Mouse (Mus musculus) hindbrain, embryonic 11.5 days (tissue): ENCODE measurements around the gene Sulf2. TPM values are rescaled to one million over a fixed set of nuclear protein-coding genes. Genes with fewer than 3 reads are reported as not detected.

Experiments used
- ATAC-seq: fragments of 200-750 bp; cut with Nextera tagmentation; 2 replicates; pipeline ENCODE4 v1.8.0; 2017; ENCODE audit warnings: mild to moderate bottlenecking, moderate TSS enrichment, moderate library complexity; ENCODE audit not compliant: low FRiP score
- DNase-seq: peaks from one replicate; pipeline ENCODE4 v3.0.0-alpha.2; 2015; ENCODE audit warnings: low spot score
- H3K27ac ChIP-seq: fragments of 300-500 bp; sonication (generic); 2 replicates; pipeline ENCODE4 v1.5.1; 2014; ENCODE audit warnings: mild to moderate bottlenecking, low read depth, low read length
- H3K27me3 ChIP-seq: fragments of 300-500 bp; sonication (generic); 2 replicates; pipeline ENCODE4 v1.6.1; 2014; ENCODE audit warnings: mild to moderate bottlenecking, low read length, moderate library complexity, mixed read lengths; ENCODE audit not compliant: control insufficient read depth, insufficient read depth
- H3K36me3 ChIP-seq: fragments of 300-500 bp; sonication (generic); 2 replicates; pipeline ENCODE4 v1.6.1; 2014; ENCODE audit warnings: mild to moderate bottlenecking, low read length, moderate library complexity, mixed read lengths; ENCODE audit not compliant: control insufficient read depth, insufficient read depth
- H3K4me1 ChIP-seq: fragments of 300-500 bp; sonication (generic); replicated peaks from 2 replicates; pipeline ENCODE4 v1.6.1; 2014; ENCODE audit warnings: low read length, mixed read lengths; ENCODE audit not compliant: control insufficient read depth, insufficient read depth
- H3K4me2 ChIP-seq: fragments of 300-500 bp; sonication (generic); replicated peaks from 2 replicates; pipeline ENCODE4 v1.6.1; 2014; ENCODE audit warnings: mild to moderate bottlenecking, low read depth, low read length
- H3K4me3 ChIP-seq: fragments of 300-500 bp; sonication (generic); 2 replicates; pipeline ENCODE4 v1.5.1; 2014; ENCODE audit warnings: low read depth, low read length
- H3K9ac ChIP-seq: fragments of 300-500 bp; sonication (generic); 2 replicates; pipeline ENCODE4 v1.6.1; 2014; ENCODE audit warnings: low read depth, low read length
- H3K9me3 ChIP-seq: fragments of 300-500 bp; sonication (generic); 2 replicates; pipeline ENCODE4 v1.6.1; 2016; ENCODE audit warnings: low read length; ENCODE audit not compliant: control insufficient read depth
- WGBS: fragments of 180-500 bp; shearing (Covaris S2); extraction: QIAGEN DNeasy Blood & Tissue Kit; methylation state at CpG from one replicate; pipeline ENCODE4 v1.1.7; 2014; 5-methylcytosine and 5-hydroxymethylcytosine counted together
- polyA plus RNA-seq: library from polyadenylated mRNA; unstranded; fragments of >200 nt; fragmentation: Nextera tagmentation; extraction: Ambion mirVana; gene quantifications from 2 replicates; pipeline ENCODE4 v1.2.1, GENCODE M21; 2014

The Sulf2 gene
- polyA plus RNA-seq, 1 experiment from 2014 or later: 115 TPM

DNA sequence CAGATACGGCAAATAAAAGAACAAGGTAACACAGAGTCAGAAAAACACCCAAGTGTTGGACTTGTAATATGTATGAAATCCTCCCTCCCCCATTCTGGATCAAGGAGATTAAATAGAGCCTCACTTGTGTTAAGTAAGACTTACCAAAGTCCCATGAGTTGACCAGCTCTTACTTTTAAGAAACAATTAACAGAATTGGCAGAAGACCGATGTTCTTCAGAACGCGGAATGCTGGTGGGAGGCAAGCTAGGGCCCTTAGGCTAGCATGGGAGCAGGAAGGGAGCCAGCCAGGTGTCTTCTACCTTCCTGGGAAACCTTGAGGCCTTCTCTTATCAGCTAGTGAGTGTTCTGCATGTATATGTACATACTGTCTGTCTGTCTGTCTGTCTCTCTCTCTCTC lies 107.5 kb downstream of the Sulf2 start:
- DNase-seq: no peak
- H3K9ac ChIP-seq: no peak overlapping the region
- H3K27me3 ChIP-seq: no peaks in the 10 kb centered on the region
- ATAC-seq: no peak
- peaks cover 5% of the 10 kb centered on the region; the same call in 1 of the 2 replicates for H3K36me3 ChIP-seq
- no peak overlapping the region for H3K4me3 ChIP-seq
- no peak overlapping the region for H3K27ac ChIP-seq
- no peaks in the 10 kb centered on the region for H3K9me3 ChIP-seq
- no peak overlapping the region for H3K4me2 ChIP-seq
- no peaks in the 10 kb centered on the region for H3K4me1 ChIP-seq
- 95% methylated on average over 4 of the region's 4 CpGs for WGBS

DNA sequence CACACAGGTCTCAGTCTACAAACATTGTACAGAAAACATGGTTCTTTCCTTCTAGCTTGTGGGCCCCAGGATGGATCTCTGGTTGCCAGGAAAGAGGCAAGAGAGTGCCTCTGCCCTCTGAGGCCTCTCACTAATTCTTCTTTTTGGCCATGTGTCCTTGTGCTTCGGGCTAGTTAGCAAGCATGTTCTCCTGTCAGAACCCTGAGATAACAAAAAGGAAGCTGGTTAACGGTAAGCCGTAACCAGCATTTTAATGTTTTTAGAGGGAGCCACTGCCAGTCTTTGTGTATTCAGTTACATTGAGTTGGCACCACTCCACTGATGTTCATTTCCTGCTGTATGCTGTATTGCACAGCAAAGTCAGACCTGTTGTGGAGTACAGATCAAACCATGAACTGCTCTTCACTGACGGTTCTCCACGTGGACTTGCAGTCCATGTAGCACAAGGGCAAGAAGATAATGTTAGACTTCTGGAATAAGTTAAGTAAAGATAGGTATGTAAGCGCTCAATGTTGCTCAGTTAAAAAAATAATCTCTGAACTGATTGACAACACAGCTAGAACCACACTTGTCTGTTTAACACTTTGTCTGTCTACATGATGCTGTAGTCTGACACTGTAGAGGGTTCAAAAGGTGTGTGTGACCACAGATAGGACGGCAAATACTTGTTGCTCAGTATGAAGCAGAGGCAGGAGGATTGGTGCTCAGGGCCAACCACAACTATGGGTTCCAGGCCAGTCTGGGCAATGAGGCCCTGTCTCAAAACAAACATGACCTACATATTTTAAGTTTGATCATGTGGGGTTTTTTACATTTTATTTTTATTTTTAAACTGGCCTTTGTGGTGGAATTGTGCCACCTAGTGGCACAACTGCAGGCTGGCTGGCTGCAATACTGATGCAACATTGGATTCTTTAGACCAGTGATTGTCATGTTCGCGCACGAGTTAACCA lies 109.6 kb downstream of the Sulf2 start:
- 87% methylated on average over 10 of the region's 10 CpGs for WGBS
- no peaks in the 10 kb centered on the region for H3K36me3 ChIP-seq
- DNase-seq (peak; percentile 52), ATAC-seq (no peak)
- no peak overlapping the region for H3K9ac ChIP-seq
- no peak overlapping the region for H3K4me3 ChIP-seq
- H3K27ac ChIP-seq: no peak overlapping the region
- no peaks in the 10 kb centered on the region for H3K4me1 ChIP-seq
- H3K27me3 ChIP-seq: no peaks in the 10 kb centered on the region
- no peak overlapping the region for H3K4me2 ChIP-seq
- no peaks in the 10 kb centered on the region for H3K9me3 ChIP-seq

DNA sequence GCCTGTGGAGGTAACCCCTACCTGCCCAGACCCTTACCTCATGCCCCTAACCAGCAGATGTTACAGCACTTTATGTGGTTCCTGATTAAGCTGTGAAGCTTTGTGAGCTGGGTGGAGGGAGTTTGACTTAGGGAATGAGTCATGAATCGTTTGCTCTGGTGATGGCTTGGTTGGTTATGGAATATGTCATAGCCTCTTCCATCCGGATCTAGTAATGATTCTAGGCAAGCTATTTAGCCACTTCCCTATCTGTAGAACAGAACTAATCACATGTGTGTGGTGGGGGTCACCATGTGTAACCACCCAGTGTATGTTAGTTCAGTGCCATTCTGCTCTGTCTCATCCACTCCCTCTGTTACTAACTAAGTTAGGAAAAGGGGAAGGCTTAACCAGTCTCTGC lies 110.5 kb downstream of the Sulf2 start:
- Histone ChIP-seq H3K9me3 (no peaks in the 10 kb centered on the region), H3K9ac (no peak overlapping the region), H3K4me3 (no peak overlapping the region), H3K4me1 (no peaks in the 10 kb centered on the region), H3K27ac (no peak overlapping the region), H3K27me3 (no peaks in the 10 kb centered on the region), H3K36me3 (no peaks in the 10 kb centered on the region), H3K4me2 (no peak overlapping the region)
- ATAC-seq (no peak), DNase-seq (no peak)
- WGBS: 89% methylated on average over 2 of the region's 2 CpGs

DNA sequence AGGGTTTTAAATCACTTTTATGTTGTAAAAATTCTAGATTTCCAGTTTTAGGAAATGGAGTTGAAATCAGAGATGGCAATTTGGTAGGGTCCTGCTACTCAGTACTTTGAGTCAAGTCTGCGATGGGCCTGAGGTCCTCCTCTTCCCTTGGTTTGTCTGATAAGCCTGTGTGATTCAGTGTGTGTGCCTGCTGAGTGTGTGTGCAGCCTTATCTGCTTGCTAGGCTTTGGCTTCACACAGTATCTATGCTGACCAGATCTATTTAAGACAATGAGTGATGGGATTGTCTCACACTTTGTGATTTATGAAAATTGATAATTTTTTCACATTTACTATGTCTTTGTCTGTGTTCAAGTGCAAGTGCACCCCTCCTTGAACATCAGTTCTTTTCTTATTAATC lies 112.9 kb downstream of the Sulf2 start:
- Histone ChIP-seq H3K4me2 (no peak overlapping the region), H3K27ac (no peak overlapping the region), H3K9ac (no peak overlapping the region), H3K9me3 (no peaks in the 10 kb centered on the region), H3K27me3 (no peaks in the 10 kb centered on the region), H3K4me1 (no peaks in the 10 kb centered on the region), H3K36me3 (no peaks in the 10 kb centered on the region), H3K4me3 (no peak overlapping the region)
- WGBS: 96% methylated on average over 1 of the region's 1 CpGs
- DNase-seq (no peak), ATAC-seq (no peak)

DNA sequence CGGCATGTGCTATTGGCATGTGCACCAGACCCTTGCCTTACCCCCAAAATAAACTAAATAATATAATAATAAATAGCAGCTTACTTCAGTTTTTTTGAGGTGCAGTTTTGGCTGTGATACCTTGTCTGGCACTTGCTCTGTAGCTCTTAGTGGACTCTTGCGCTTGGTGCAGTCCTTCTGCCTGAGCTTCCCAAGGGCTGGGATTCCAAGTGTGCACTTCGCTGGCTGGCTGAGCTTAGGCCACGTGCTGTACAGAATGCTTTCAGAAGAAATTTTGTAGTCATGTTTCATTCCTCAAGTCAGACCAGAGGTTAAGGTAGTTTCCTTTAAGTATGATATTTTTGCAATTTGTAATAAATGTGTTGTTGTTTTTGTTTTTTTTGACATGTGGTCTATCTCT lies 115.8 kb downstream of the Sulf2 start:
- no peak overlapping the region for H3K4me2 ChIP-seq
- H3K9me3 ChIP-seq: no peaks in the 10 kb centered on the region
- H3K9ac ChIP-seq: no peak overlapping the region
- ATAC-seq: no peak
- H3K27me3 ChIP-seq: no peaks in the 10 kb centered on the region
- 87% methylated on average over 4 of the region's 4 CpGs for WGBS
- H3K27ac ChIP-seq: no peak overlapping the region
- H3K36me3 ChIP-seq: no peaks in the 10 kb centered on the region
- H3K4me1 ChIP-seq: no peaks in the 10 kb centered on the region
- no peak overlapping the region for H3K4me3 ChIP-seq
- no peak for DNase-seq

DNA sequence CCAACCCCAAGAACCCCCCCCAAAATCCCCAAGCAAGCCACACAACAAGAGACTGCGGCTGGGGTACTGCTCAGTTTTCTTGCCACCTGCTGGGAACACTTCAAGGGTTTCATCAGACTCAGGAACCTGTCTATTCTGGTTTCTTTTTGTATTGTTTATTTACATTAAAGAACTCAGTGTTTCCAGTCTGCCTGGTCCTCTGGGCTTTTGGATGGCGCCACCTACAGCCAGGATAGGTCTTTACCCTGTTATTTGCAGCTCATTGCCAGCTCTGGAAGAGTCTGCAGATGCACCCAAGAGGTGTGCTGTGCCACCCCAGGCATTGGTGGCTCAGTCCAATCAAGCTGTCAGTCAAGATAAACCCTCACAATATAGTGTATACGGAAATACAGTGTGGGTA lies 119.7 kb downstream of the Sulf2 start:
- Histone ChIP-seq H3K27ac (no peak overlapping the region), H3K9ac (no peak overlapping the region), H3K9me3 (no peaks in the 10 kb centered on the region), H3K27me3 (no peaks in the 10 kb centered on the region), H3K4me1 (peaks cover 4% of the 10 kb centered on the region; the same call in 1 of the 2 replicates), H3K36me3 (no peaks in the 10 kb centered on the region), H3K4me2 (no peak overlapping the region), H3K4me3 (no peak overlapping the region)
- WGBS: 51% methylated on average over 3 of the region's 3 CpGs
- DNase-seq: peak; percentile 44
- ATAC-seq: no peak

DNA sequence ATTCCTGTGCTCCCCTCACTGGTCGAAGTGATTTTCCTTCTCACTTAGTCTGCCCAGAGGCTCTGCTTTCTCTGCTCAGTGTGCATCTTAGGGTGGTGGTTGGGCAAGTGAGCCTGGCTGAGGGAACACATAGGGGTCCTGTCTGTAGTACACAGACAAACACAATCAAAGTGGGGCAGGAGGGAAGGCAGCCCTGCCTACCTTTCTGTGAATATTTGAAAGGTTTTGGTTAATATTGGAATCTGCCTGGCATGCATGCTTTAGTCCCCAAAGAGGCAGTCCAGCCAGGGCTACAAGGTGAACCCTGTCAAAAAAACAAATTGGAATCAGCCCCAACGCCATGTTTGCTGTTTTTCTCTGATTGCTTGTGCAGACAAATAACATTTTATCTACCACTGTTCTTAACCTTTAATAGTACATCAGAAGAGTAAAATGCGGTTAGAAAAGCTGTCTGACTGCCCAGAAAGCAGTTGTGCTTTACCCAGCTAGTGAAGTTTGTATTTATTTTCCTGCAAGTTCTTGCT lies 120.4 kb downstream of the Sulf2 start:
- H3K9me3 ChIP-seq: no peaks in the 10 kb centered on the region

DNA sequence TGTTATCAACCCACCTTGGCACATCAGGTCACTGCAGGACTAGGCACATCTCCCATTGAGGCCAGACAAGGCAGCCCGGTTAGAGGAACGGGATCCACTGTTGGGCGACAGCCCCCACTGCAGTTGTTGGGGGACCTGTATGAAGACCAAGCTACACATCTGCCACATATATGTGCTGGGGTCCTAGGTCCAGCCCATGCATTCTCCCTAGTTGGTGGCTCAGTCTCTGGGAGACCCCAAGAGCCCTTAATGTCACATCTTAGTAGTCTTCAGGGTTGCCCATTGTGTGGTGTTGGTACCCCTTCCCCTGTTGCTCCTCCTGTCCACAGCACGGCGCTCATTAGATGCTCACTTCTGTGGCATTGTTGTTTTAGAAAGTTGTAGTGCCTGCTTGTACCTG lies 122.8 kb downstream of the Sulf2 start:
- H3K36me3 ChIP-seq: no peaks in the 10 kb centered on the region
- no peaks in the 10 kb centered on the region for H3K9me3 ChIP-seq
- H3K4me1 ChIP-seq: peaks cover 8% of the 10 kb centered on the region; the same call in 1 of the 2 replicates
- no peak overlapping the region for H3K4me2 ChIP-seq
- DNase-seq: no peak
- H3K4me3 ChIP-seq: no peak overlapping the region
- no peak for ATAC-seq
- H3K27me3 ChIP-seq: no peaks in the 10 kb centered on the region
- no peak overlapping the region for H3K27ac ChIP-seq
- WGBS: 88% methylated on average over 5 of the region's 5 CpGs
- no peak overlapping the region for H3K9ac ChIP-seq

More for the DNA sequence above, 120.4 kb downstream of the Sulf2 start:
- Histone ChIP-seq H3K9ac (no peak overlapping the region), H3K27ac (no peak overlapping the region), H3K4me3 (no peak overlapping the region), H3K4me1 (peaks cover 7% of the 10 kb centered on the region; the same call in 1 of the 2 replicates), H3K36me3 (no peaks in the 10 kb centered on the region), H3K4me2 (no peak overlapping the region), H3K27me3 (no peaks in the 10 kb centered on the region)
- 68% methylated on average over 3 of the region's 3 CpGs for WGBS
- ATAC-seq (no peak), DNase-seq (no peak)
